Mouse (Mus musculus) limb, embryonic 12.5 days (tissue): ENCODE results near the gene Gm21865. TPM values are rescaled to one million over a fixed set of nuclear protein-coding genes. Genes with fewer than 3 reads are reported as not detected.
"Not testable (repeated sequence)": the region's sequence is repeated elsewhere in the genome, so short reads cannot be mapped to it uniquely, and the experiment has no call there.

Experiments used
- ATAC-seq: fragments of 200-750 bp; cut with Nextera tagmentation; 2 replicates; pipeline ENCODE4 v1.8.0; 2017; ENCODE audit warnings: low read depth, moderate TSS enrichment; ENCODE audit not compliant: insufficient number of reproducible peaks, insufficient read depth, low FRiP score, low TSS enrichment
- H3K27ac ChIP-seq: fragments of 300-500 bp; sonication (generic); 2 replicates; pipeline ENCODE4 v1.5.1; 2016; ENCODE audit warnings: mild to moderate bottlenecking, moderate library complexity
- H3K27me3 ChIP-seq: fragments of 300-500 bp; sonication (generic); 2 replicates; pipeline ENCODE4 v1.6.1; 2016; ENCODE audit warnings: mild to moderate bottlenecking, moderate library complexity
- H3K36me3 ChIP-seq: fragments of 300-500 bp; sonication (generic); 2 replicates; pipeline ENCODE4 v1.6.1; 2016; ENCODE audit warnings: mild to moderate bottlenecking, moderate library complexity
- H3K4me1 ChIP-seq: fragments of 300-500 bp; sonication (generic); replicated peaks from 2 replicates; pipeline ENCODE4 v1.6.1; 2016
- H3K4me2 ChIP-seq: fragments of 300-500 bp; sonication (generic); 2 replicates; pipeline ENCODE4 v1.6.1; 2016; ENCODE audit warnings: mild to moderate bottlenecking, moderate library complexity
- H3K4me3 ChIP-seq: fragments of 300-500 bp; sonication (generic); replicated peaks from 2 replicates; pipeline ENCODE4 v1.5.1; 2016; ENCODE audit warnings: mild to moderate bottlenecking
- H3K9ac ChIP-seq: fragments of 300-500 bp; sonication (generic); replicated peaks from 2 replicates; pipeline ENCODE4 v1.6.1; 2016; ENCODE audit warnings: mild to moderate bottlenecking, moderate library complexity
- H3K9me3 ChIP-seq: fragments of 300-500 bp; sonication (generic); 2 replicates; pipeline ENCODE4 v1.6.1; 2016; ENCODE audit warnings: mild to moderate bottlenecking, moderate library complexity
- WGBS: fragments of 180-500 bp; shearing (Covaris S2); methylation state at CpG from one replicate; pipeline ENCODE4 v1.1.7; 2016; 5-methylcytosine and 5-hydroxymethylcytosine counted together
- polyA plus RNA-seq: library from polyadenylated mRNA; unstranded; fragments of >200 nt; fragmentation: Nextera tagmentation; extraction: Ambion mirVana; gene quantifications from 2 replicates; pipeline ENCODE4 v1.2.1, GENCODE M21; 2016

The Gm21865 gene
- not detected in 2 replicates for polyA plus RNA-seq

- H3K9me3 ChIP-seq, H3K9ac ChIP-seq, H3K27ac ChIP-seq, H3K27me3 ChIP-seq, H3K4me2 ChIP-seq, H3K36me3 ChIP-seq, H3K4me3 ChIP-seq, H3K4me1 ChIP-seq, ATAC-seq: not testable (repeated sequence)
- no CpG with 5 or more reads among the region's 7 CpGs for WGBS
These were observed at the start of gene Gm21865 for GRCm38 (mm10) chrY:40316803-40317202. Gene Gm21865 (minus strand): TSS chrY:40316903.

Other genes starting within 250 kb of the Gm21865 start
- not detected in 2 replicates for gene Gm21882, start 64.6 kb upstream of the Gm21865 start, polyA plus RNA-seq